Mouse (Mus musculus) CD4-positive naive resting alpha-beta T cell, adult 57 days (primary cell): ENCODE measurements around the gene Gab2. TPM values are rescaled to one million over a fixed set of nuclear protein-coding genes. Genes with fewer than 3 reads are reported as not detected.

Experiments
- total RNA-seq: library from RNA; stranded (reverse); gene quantifications from one replicate; pipeline ENCODE4 v1.2.4, GENCODE M21; 2023

The Gab2 gene
- 0.77 TPM for total RNA-seq

GRCm38 (mm10) chr7:97081242-97081958, at the start of gene Gab2:
TSS of gene Gab2 (plus strand) at chr7:97081586.

GRCm38 (mm10) chr7:97331726-97332666, 250.6 kb downstream of the Gab2 start, which contains the start of the genes Usp35 and Kctd21:
TSS of gene Usp35 (minus strand) at chr7:97332020.
TSS of gene Kctd21 (plus strand) at chr7:97332327.

Other genes with a start within 250 kb of the Gab2 start
- 19.5 TPM for gene Nars2, start 130.1 kb upstream of the Gab2 start, total RNA-seq